Mouse (Mus musculus): ENCODE data around the gene Olfr1320.
"Not testable (repeated sequence)": the region's sequence is repeated elsewhere in the genome, so short reads cannot be mapped to it uniquely, and the experiment has no call there.

The Olfr1320 gene

GRCm38 (mm10) chrX:49672033-49672432, at the start of gene Olfr1320:
Gene Olfr1320, plus strand, starts transcription at chrX:49672333.
- DNase-seq (ENCODE audit: low spot score) = no peak

- DNase-seq (ENCODE audit: low spot score) = no peak
Observed at GRCm38 (mm10) chrX:49627566-49627965, 44.6 kb upstream of the Olfr1320 start.

GRCm38 (mm10) chrX:49631195-49631594, 40.9 kb upstream of the Olfr1320 start:
- DNase-seq (ENCODE audit: low spot score) = no peak

GRCm38 (mm10) chrX:49660781-49661180, 11.4 kb upstream of the Olfr1320 start:
- DNase-seq (ENCODE audit: low spot score) = not testable (repeated sequence)

Measured in embryo, embryonic 10.5 days (tissue).